Mouse (Mus musculus) MEL (cell line): ENCODE data around the gene Gpr179.

Experiments used
- CHD1 ChIP-seq: IDR thresholded peaks from 2 replicates; pipeline ENCODE4 v1.6.1; 2012; ENCODE audit warnings: low read depth, mild to moderate bottlenecking, inconsistent platforms, low read length, improper control_type of control experiment
- CTCF ChIP-seq, 3 experiments: IDR thresholded peaks in 2 of 3; conservative IDR thresholded peaks in 1 of 3; 2 replicates each; pipeline ENCODE4 v1.5.1; 2011 to 2012; ENCODE audit warnings: low read length in 3 of 3, low read depth in 2 of 3, mild to moderate bottlenecking in 2 of 3, improper control_type of control experiment in 1 of 3, inconsistent platforms in 1 of 3, mixed read lengths in 1 of 3, moderate library complexity in 1 of 3; ENCODE audit not compliant: control insufficient read depth in 1 of 3, insufficient read depth in 1 of 3, poor library complexity in 1 of 3, severe bottlenecking in 1 of 3
- HCFC1 ChIP-seq: IDR thresholded peaks from 2 replicates; pipeline ENCODE4 v1.6.1; 2012; ENCODE audit warnings: low read depth, mild to moderate bottlenecking, inconsistent platforms, low read length, improper control_type of control experiment, moderate library complexity
- MAFK ChIP-seq: IDR thresholded peaks from 2 replicates; pipeline ENCODE4 v1.6.1; 2011; ENCODE audit warnings: low read depth, mild to moderate bottlenecking, low read length, improper control_type of control experiment, borderline replicate concordance
- MAX ChIP-seq: IDR thresholded peaks from 2 replicates; pipeline ENCODE4 v1.6.1; 2011; ENCODE audit warnings: low read length, improper control_type of control experiment
- NRF1 ChIP-seq: IDR thresholded peaks from 2 replicates; pipeline ENCODE4 v1.6.1; 2014; ENCODE audit warnings: low read depth, mild to moderate bottlenecking, inconsistent platforms, low read length, improper control_type of control experiment, moderate library complexity; ENCODE audit not compliant: poor library complexity, insufficient read depth, severe bottlenecking
- POLR2A ChIP-seq, 2 experiments: IDR thresholded peaks; 2 replicates each; pipeline ENCODE4 v1.6.1; 2011 to 2012; ENCODE audit warnings: low read length in 2 of 2, mild to moderate bottlenecking in 2 of 2, control low read depth in 1 of 2, improper control_type of control experiment in 1 of 2, low read depth in 1 of 2, moderate library complexity in 1 of 2; ENCODE audit not compliant: control insufficient read depth in 1 of 2, insufficient read depth in 1 of 2, poor library complexity in 1 of 2
- ZKSCAN1 ChIP-seq: IDR thresholded peaks from 2 replicates; pipeline ENCODE4 v1.6.1; 2012; ENCODE audit warnings: low read depth, mild to moderate bottlenecking, inconsistent platforms, low read length, improper control_type of control experiment, moderate library complexity

GRCm38 (mm10) chr11:97355247-97355646, 3.4 kb upstream of the Gpr179 start:
- TF ChIP-seq NRF1 = no peak
- no peak for TF ChIP-seq ZKSCAN1
- no peak for TF ChIP-seq CTCF (IDR thresholded peaks at IDR 0.05 in 2 of 3, conservative IDR thresholded peaks at IDR 0.05 in 1 of 3; ENCODE audit: control insufficient read depth in 1 of 3, insufficient read depth in 1 of 3, low read depth in 2 of 3, low read length in 3 of 3, poor library complexity in 1 of 3, severe bottlenecking in 1 of 3)
- TF ChIP-seq CHD1 = no peak
- TF ChIP-seq HCFC1 = no peak
- 0 out of 2 replicates have a peak, but pooled peaks have one; percentile 22 for TF ChIP-seq MAX
- no peak for TF ChIP-seq MAFK
- TF ChIP-seq POLR2A (IDR thresholded peaks at IDR 0.05; ENCODE audit: control insufficient read depth in 1 of 2, insufficient read depth in 1 of 2, low read depth in 1 of 2, low read length in 2 of 2, poor library complexity in 1 of 2) = no peak
